Mouse (Mus musculus) A20 (cell line): Measurements from ENCODE around the gene C1qtnf4.

ENCODE experiments used
- DNase-seq: peaks from one replicate; pipeline ENCODE4 v3.0.0-alpha.2; 2011; ENCODE audit warnings: low read depth, low spot score

The C1qtnf4 gene

GRCm38 (mm10) chr2:90885218-90886041, at the start of gene C1qtnf4:
Gene C1qtnf4, plus strand, starts transcription at chr2:90885860.
- DNase-seq, result no peak

GRCm38 (mm10) chr2:90838621-90839020, 47.0 kb upstream of the C1qtnf4 start:
- no peak for DNase-seq

GRCm38 (mm10) chr2:90843666-90844065, 42.0 kb upstream of the C1qtnf4 start:
- no peak for DNase-seq

GRCm38 (mm10) chr2:90844262-90844661, 41.4 kb upstream of the C1qtnf4 start:
- DNase-seq, result no peak

GRCm38 (mm10) chr2:90845234-90845633, 40.4 kb upstream of the C1qtnf4 start:
- no peak for DNase-seq

GRCm38 (mm10) chr2:90846171-90846570, 39.5 kb upstream of the C1qtnf4 start:
- DNase-seq, result no peak

- DNase-seq, result no peak
These were observed 39.1 kb upstream of the C1qtnf4 start for GRCm38 (mm10) chr2:90846597-90846954.

GRCm38 (mm10) chr2:90846955-90847680, 38.5 kb upstream of the C1qtnf4 start, which contains the start of gene Mtch2:
Gene Mtch2, plus strand, starts transcription at chr2:90847155.
- DNase-seq, result peak; percentile 98

GRCm38 (mm10) chr2:90847681-90848050, 38.0 kb upstream of the C1qtnf4 start:
- no peak for DNase-seq

- DNase-seq, result no peak
These were observed 37.3 kb upstream of the C1qtnf4 start for GRCm38 (mm10) chr2:90848331-90848730.

GRCm38 (mm10) chr2:90850401-90850800, 35.3 kb upstream of the C1qtnf4 start:
- DNase-seq, result no peak

GRCm38 (mm10) chr2:90861486-90861885, 24.2 kb upstream of the C1qtnf4 start:
- no peak for DNase-seq

- no peak for DNase-seq
These were observed 21.5 kb upstream of the C1qtnf4 start for GRCm38 (mm10) chr2:90864184-90864583.

- DNase-seq, result peak; percentile 74
These were observed 19.1 kb upstream of the C1qtnf4 start for GRCm38 (mm10) chr2:90866524-90866923.

GRCm38 (mm10) chr2:90870136-90870601, 15.5 kb upstream of the C1qtnf4 start:
- DNase-seq, result no peak

GRCm38 (mm10) chr2:90871180-90871961, 14.3 kb upstream of the C1qtnf4 start:
- DNase-seq, result no peak

- DNase-seq, result no peak
These were observed 11.6 kb upstream of the C1qtnf4 start for GRCm38 (mm10) chr2:90874025-90874424.

- DNase-seq, result no peak
These were observed 10.4 kb upstream of the C1qtnf4 start for GRCm38 (mm10) chr2:90875239-90875638.

GRCm38 (mm10) chr2:90877584-90878259, 7.9 kb upstream of the C1qtnf4 start:
- DNase-seq, result no peak

GRCm38 (mm10) chr2:90879419-90879818, 6.2 kb upstream of the C1qtnf4 start:
- no peak for DNase-seq

GRCm38 (mm10) chr2:90880144-90880785, 5.4 kb upstream of the C1qtnf4 start:
- DNase-seq, result no peak
